In the genomic region with DNA sequence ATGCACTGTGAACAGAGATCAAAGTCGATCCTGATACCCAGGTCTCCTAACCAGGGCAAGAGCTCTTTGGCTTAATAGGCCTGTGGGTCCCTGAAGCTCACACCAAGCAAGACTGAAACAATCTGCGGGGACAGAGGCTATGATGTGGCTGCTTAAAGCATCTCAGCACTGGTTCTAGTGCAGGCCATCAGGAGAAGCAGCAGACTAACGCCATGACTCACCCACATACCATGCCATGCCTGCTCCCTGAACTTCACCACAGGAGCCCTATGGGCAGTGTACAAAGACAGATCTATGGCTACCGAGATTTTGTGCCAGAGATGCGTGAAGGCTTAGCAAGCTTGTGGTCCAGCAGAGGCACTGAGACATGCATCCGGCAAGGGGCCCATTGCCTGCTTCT, we compare ENCODE assay signal across 12 mouse cellular contexts.
"Had no signal": no experiment of that assay in that cellular context is flagged by ENCODE, and none has a peak within 500 bp of the region (broad histone marks: within the 10 kb centered on the region; RNA-seq: fewer than 3 reads in every experiment).

No protein-coding gene starts in this region.

- DNase-seq: kidney, adult 2 months; kidney, postnatal 25 days; layer of hippocampus, adult 9-11 months; liver; lung, adult 18-20 months; lung, postnatal 10 days; lung, postnatal 36 days; midbrain, embryonic 14.5 days; right cerebral cortex, adult 18-20 months; right cerebral cortex, postnatal 14 days; thymus, adult 2 months; thymus, postnatal 36 days had no signal
